Mouse (Mus musculus) fat pad, adult 2 months (tissue): ENCODE measurements around the gene Pdf.

Source experiments
- DNase-seq: peaks from one replicate; pipeline ENCODE4 v3.0.0-alpha.2; 2011; ENCODE audit warnings: low read depth, low spot score; ENCODE audit errors: extremely low read depth

Pdf gene

GRCm38 (mm10) chr8:107048061-107048941 is at the start of gene Pdf:
Gene Pdf (minus strand): TSS chr8:107048614.
- DNase-seq = no peak

GRCm38 (mm10) chr8:107096366-107097036 is 48.1 kb upstream of the Pdf start, which contains the start of gene Terf2:
Gene Terf2 (minus strand): TSS chr8:107096547.
- no peak for DNase-seq

DNA sequence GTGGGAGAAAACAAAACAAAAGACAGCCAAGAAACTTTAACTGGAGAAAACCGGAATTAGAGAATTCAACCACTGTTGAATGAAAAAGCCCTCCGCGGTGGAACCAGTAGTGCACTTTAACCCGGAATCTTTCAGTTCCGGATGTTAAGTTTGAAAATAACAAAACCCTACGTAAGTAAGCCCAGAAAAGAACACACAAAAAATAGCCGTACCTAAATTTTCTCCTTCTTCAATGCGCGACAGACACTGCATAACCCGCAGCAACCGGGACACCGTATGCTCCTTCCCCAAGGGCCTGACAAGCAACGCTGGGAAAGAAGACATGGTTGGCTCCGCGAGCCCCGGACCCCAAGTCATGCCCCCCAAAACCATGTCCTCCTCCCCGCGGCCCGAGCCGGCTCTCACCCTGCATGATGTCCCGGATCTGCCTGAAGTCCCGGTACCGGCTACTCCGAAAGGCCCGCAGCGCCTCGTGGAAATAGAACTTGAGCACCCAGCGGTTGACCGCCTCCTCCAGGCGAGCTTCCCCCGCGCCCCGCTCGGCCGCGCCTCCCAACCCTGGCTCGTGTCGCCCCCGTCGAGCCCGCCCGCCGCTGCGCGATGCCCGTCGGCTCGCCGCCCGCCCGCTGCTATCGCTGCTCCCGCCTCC is 47.4 kb upstream of the Pdf start:
- no peak for DNase-seq

GRCm38 (mm10) chr8:107090531-107090930 is 42.1 kb upstream of the Pdf start:
- no peak for DNase-seq

DNA sequence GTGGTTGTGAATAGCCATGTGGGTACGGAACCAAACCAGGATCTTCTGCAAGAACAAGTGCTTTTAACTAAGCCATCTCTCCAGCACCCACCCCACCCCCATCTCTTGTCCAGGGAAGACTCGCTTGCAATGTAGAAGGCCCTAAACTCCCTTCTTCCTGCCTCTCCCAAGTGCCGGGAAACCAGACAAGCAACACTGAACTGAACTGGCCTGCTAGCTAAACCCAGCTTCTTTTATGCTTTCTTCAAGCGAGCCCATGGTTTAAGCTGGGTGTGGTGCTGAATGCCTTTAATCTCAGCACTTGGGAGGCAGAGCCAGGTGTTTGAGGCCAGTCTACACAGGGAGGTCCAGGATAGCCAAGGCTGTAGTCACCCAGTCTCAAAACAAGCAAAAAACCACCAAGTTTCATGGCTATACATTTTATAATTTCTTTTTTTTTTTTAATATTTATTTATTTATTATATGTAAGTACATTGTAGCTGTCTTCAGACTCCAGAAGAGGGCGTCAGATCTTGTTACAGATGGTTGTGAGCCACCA is 40.2 kb upstream of the Pdf start:
- no peak for DNase-seq

GRCm38 (mm10) chr8:107086018-107086417 is 37.6 kb upstream of the Pdf start:
- no peak for DNase-seq

DNA sequence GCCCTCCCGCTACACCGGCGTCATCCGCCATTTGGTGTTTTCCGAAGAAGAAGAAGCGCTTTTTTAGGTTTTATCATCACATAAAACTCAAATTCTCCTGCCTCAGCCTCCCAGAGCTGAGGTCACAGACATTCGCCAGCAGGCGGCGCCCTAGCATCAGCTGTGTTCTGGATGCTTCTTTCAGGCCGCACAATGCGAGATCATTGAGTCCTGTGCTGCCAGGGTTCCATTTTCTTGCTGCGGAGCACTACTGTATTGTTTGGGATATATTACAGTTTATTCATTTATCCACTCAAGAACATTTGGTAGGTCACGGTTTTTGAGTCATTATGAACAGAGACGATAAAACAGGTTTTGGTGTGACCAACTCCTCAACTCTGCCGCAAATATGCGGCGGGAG is 36.9 kb upstream of the Pdf start:
- DNase-seq = no peak

DNA sequence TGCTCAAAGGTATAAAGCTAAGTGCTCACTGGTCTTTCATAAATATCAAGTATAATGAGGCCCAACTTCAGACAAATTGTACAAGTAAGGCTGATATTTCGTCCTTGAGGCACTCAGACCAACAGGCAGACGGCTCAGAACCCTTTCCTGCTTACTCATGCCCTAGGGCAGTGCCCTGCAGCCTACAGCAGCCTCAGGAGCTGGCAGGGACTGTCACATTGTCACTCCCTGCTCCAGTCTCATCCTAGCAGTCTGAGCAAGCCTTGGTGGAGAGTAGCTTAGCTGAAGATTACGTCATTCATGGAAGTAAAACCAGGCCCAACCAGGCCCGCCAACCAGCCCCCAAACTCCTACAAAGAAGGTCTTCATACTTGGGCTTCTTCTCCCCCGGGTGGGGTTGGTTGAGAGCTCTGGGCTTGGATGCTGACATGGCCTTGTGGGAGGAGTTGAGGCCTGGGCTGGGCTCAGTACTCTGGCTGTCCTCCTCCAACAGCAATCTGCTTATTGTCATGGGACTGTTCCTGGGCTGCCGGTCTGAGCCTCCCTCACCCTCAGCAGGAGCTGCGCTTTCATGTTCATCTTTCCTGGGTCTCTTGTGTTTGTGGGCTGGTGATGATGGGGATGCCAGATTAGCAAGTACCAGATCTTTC is 27.9 kb upstream of the Pdf start:
- no peak for DNase-seq

DNA sequence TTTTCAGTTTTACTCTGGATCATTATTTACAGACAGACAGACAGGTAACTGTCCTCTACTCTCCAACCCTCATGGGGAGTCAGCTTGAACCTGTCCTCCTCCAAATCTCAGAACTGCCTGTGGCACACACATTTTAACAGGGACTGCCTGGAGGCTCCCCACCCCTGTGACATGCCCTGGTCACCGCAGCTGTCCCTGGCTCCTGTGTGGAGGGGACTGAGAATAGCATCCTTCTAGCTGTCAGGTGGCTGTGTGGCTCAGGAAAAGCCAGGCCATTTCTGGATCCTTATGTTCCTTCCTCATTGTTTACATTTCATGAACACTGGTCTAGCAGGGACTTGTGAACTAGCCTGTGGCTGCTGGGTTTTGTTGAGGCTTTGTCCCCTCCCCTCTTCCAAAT is 25.7 kb upstream of the Pdf start:
- no peak for DNase-seq

DNA sequence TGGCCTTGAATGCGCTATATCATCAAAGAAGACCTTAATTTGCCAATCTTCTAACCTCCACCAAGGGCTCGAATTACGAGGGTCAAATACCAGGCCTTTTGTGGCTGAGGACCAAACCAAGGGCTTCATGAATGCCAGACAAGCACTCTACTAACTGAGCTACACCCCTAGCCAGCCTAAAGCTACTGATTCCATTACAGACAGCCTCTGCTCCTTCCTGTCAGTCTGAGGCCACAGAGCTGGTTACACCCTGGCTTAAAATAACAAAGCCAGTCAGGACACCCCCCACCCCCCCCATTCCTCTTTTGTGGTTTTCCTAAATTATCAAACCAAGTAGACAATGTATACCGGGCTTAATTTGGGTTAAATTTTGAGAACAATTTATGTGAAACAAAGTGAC is 25.3 kb upstream of the Pdf start:
- DNase-seq = no peak

- DNase-seq = no peak
These were observed 17.4 kb upstream of the Pdf start, which contains the start of gene Tmed6 for GRCm38 (mm10) chr8:107065511-107066496. Gene Tmed6 (minus strand): TSS chr8:107065644.

DNA sequence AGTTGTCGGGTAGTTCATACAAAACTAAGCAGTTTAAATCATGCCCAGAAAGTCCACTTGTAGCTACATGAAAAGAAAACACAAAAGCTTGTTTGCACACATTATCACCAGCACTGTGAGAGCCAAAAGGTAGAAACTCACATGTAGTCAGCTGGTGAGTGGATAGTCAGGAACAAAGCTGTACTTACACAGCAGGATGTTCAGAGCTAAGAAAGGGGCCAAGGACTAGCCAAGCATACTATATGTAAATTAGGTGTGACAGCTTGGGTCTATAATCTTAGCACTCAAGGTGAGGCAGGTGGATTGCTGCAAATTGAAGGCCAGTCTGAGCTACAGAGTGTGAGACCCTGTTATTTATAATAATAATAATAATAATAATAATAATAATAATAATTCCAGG is 14.2 kb upstream of the Pdf start:
- DNase-seq = no peak

GRCm38 (mm10) chr8:107056973-107057369 is 8.6 kb upstream of the Pdf start:
- no peak for DNase-seq

GRCm38 (mm10) chr8:107056076-107056972 is 7.9 kb upstream of the Pdf start, which contains the start of the genes Cog8 and Nip7:
Gene Cog8 (minus strand): TSS chr8:107056689.
Gene Nip7 (plus strand): TSS chr8:107056877.
- DNase-seq = peak; percentile 77

DNA sequence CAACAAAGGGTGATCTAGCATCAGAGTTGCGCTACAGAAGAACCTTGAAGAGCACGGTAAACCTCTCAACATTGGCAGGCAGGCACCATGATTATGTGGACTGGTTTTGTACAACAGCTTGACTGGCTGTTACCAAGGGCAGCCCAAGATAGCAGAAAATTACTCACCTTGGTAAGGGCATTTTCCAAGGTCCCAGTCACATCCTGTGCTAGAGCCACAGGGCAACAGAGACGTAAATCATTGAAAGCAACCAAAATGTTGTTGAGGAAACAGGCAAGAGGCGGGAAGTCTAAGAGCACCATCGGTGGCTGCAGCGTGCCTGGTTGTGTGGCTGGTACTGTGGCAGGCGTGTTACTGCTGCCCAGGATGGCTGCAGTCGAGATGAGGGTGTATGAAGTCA is 3.6 kb upstream of the Pdf start:
- no peak for DNase-seq

DNA sequence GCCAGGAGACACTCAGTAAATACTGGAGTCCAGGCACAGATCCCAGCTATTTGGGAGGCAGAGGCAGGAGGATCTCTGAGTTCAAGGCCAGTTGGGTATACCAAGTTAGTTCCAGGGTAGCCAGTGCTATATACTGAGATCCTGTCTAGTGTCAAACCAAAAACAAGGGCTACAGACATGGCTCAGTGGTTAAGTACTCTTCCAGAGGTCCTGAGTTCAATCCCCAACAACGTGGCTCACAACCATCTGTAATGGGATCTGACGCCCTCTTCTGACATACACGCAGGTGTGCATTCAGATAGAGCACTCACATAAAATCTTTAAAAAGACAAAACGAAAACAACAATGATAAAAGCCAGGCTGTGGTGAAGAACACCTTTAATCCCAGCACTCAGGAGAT is 1.1 kb upstream of the Pdf start:
- DNase-seq = no peak

DNA sequence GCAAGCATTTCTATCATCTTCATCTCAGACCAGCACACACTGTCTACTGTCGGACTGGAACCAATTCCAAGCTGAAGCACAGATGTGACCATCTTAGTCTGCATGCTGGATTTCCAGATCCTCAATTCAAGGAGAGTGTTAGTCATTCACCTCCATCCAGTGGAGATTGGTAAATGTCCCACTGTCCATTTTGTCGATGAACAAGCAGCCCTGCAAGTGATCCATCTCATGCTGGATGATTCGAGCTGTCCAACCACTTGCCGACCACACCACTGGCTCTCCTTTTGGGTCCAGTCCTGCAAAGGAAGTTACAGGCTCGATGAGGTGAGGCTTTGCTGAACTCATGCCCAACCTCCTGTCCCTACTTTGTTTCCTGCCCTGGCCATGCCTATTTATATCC is 1.4 kb downstream of the Pdf start:
- no peak for DNase-seq

GRCm38 (mm10) chr8:107045478-107045877 is 2.9 kb downstream of the Pdf start:
- DNase-seq = no peak

DNA sequence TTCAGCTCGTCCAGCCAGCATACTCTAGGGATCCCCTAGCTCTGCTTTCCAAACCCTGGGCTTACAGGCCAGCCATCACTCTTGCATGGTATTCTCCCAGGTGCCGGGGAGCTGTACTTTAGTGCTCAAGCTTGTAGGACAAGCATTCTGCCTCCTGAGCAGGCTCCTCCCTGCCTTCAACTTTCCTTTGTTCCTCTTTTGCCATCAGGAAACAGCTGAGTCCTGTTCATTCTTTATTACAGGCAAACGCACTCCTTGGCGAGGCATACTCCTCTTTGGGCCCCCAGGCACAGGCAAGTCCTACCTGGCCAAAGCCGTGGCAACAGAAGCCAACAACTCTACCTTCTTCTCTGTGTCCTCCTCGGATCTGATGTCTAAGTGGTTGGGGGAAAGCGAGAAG is 7.8 kb downstream of the Pdf start:
- no peak for DNase-seq
